Mouse (Mus musculus): Measurements from ENCODE around the gene Glt28d2. TPM values are rescaled to one million over a fixed set of nuclear protein-coding genes. Genes with fewer than 3 reads are reported as not detected.

Glt28d2 gene
- polyA plus RNA-seq, 1 experiment from 2014 or later, result 4.3 TPM

- 83% methylated on average over 3 of the region's 3 CpGs for WGBS
These were observed 32.3 kb downstream of the Glt28d2 start for GRCm38 (mm10) chr3:85855043-85855442.

GRCm38 (mm10) chr3:85854143-85854542 is 33.2 kb downstream of the Glt28d2 start:
- 89% methylated on average over 6 of the region's 6 CpGs for WGBS

More at GRCm38 (mm10) chr3:85855043-85855442, 32.3 kb downstream of the Glt28d2 start:
- H3K36me3 ChIP-seq (ENCODE audit: insufficient read depth, low read length), result no peaks in the 10 kb centered on the region
- no peaks in the 10 kb centered on the region for H3K9me3 ChIP-seq (ENCODE audit: low read length)
- DNase-seq (ENCODE audit: low spot score) (no peak), ATAC-seq (no peak)
- H3K4me3 ChIP-seq (ENCODE audit: low read depth, low read length), result no peak overlapping the region
- no peak for TF ChIP-seq CTCF (IDR thresholded peaks at IDR 0.05)
- no peak overlapping the region for H3K27ac ChIP-seq (ENCODE audit: low read length)
- no peaks in the 10 kb centered on the region for H3K27me3 ChIP-seq (replicated peaks; ENCODE audit: insufficient read depth, low read length)
- no peak overlapping the region for H3K9ac ChIP-seq (replicated peaks; ENCODE audit: low read depth)
- no peak overlapping the region for H3K4me2 ChIP-seq (replicated peaks; ENCODE audit: low read depth, low read length)
- no peaks in the 10 kb centered on the region; the same call in 1 of the 2 replicates for H3K4me1 ChIP-seq (ENCODE audit: insufficient read depth, low read depth, low read length)

GRCm38 (mm10) chr3:85853715-85854114 is 33.6 kb downstream of the Glt28d2 start:
- no peak overlapping the region for H3K4me3 ChIP-seq (ENCODE audit: low read depth, low read length)
- H3K27me3 ChIP-seq (replicated peaks; ENCODE audit: insufficient read depth, low read length), result no peaks in the 10 kb centered on the region
- no peaks in the 10 kb centered on the region; the same call in 1 of the 2 replicates for H3K4me1 ChIP-seq (ENCODE audit: insufficient read depth, low read depth, low read length)
- H3K4me2 ChIP-seq (replicated peaks; ENCODE audit: low read depth, low read length), result no peak overlapping the region
- TF ChIP-seq CTCF (IDR thresholded peaks at IDR 0.05), result no peak
- no peak for TF ChIP-seq EP300 (IDR thresholded peaks at IDR 0.05)
- 61% methylated on average over 4 of the region's 4 CpGs for WGBS
- no peaks in the 10 kb centered on the region for H3K36me3 ChIP-seq (ENCODE audit: insufficient read depth, low read length)
- no peak for ATAC-seq
- peak; percentile 11 for DNase-seq (ENCODE audit: low spot score)
- no peaks in the 10 kb centered on the region for H3K9me3 ChIP-seq (ENCODE audit: low read length)
- H3K27ac ChIP-seq (ENCODE audit: low read length), result no peak overlapping the region
- H3K9ac ChIP-seq (replicated peaks; ENCODE audit: low read depth), result no peak overlapping the region

More at GRCm38 (mm10) chr3:85854143-85854542, 33.2 kb downstream of the Glt28d2 start:
- H3K27me3 ChIP-seq (replicated peaks; ENCODE audit: insufficient read depth, low read length), result no peaks in the 10 kb centered on the region
- no peak overlapping the region for H3K4me3 ChIP-seq (ENCODE audit: low read depth, low read length)
- no peaks in the 10 kb centered on the region for H3K9me3 ChIP-seq (ENCODE audit: low read length)
- H3K9ac ChIP-seq (replicated peaks; ENCODE audit: low read depth), result no peak overlapping the region
- no peak for DNase-seq (ENCODE audit: low spot score)
- H3K4me2 ChIP-seq (replicated peaks; ENCODE audit: low read depth, low read length), result no peak overlapping the region
- H3K27ac ChIP-seq (ENCODE audit: low read length), result no peak overlapping the region
- no peak for ATAC-seq
- no peaks in the 10 kb centered on the region for H3K36me3 ChIP-seq (ENCODE audit: insufficient read depth, low read length)
- TF ChIP-seq CTCF (IDR thresholded peaks at IDR 0.05), result no peak
- no peak for TF ChIP-seq EP300 (IDR thresholded peaks at IDR 0.05)
- no peaks in the 10 kb centered on the region; the same call in 1 of the 2 replicates for H3K4me1 ChIP-seq (ENCODE audit: insufficient read depth, low read depth, low read length)

- Histone ChIP-seq H3K27ac (ENCODE audit: low read length) (no peak overlapping the region), H3K36me3 (ENCODE audit: insufficient read depth, low read length) (no peaks in the 10 kb centered on the region), H3K4me1 (ENCODE audit: insufficient read depth, low read depth, low read length) (no peaks in the 10 kb centered on the region), H3K9me3 (ENCODE audit: low read length) (no peaks in the 10 kb centered on the region), H3K4me3 (ENCODE audit: low read depth, low read length) (no peak overlapping the region), H3K27me3 (replicated peaks; ENCODE audit: insufficient read depth, low read length) (no peaks in the 10 kb centered on the region), H3K9ac (replicated peaks; ENCODE audit: low read depth) (no peak overlapping the region), H3K4me2 (replicated peaks; ENCODE audit: low read depth, low read length) (no peak overlapping the region)
- ATAC-seq (no peak), DNase-seq (ENCODE audit: low spot score) (peak; percentile 19)
- TF ChIP-seq EP300 (IDR thresholded peaks at IDR 0.05) (no peak), CTCF (IDR thresholded peaks at IDR 0.05) (no peak)
- 39% methylated on average over 1 of the region's 1 CpGs for WGBS
These were observed 37.2 kb downstream of the Glt28d2 start for GRCm38 (mm10) chr3:85850079-85850478.

GRCm38 (mm10) chr3:85846316-85846715 is 41.0 kb downstream of the Glt28d2 start:
- TF ChIP-seq CTCF (IDR thresholded peaks at IDR 0.05) (no peak), EP300 (IDR thresholded peaks at IDR 0.05) (no peak)
- H3K4me2 ChIP-seq (replicated peaks; ENCODE audit: low read depth, low read length), result no peak overlapping the region
- no peaks in the 10 kb centered on the region for H3K9me3 ChIP-seq (ENCODE audit: low read length)
- ATAC-seq (no peak), DNase-seq (ENCODE audit: low spot score) (no peak)
- no peak overlapping the region for H3K9ac ChIP-seq (replicated peaks; ENCODE audit: low read depth)
- no peak overlapping the region for H3K4me3 ChIP-seq (ENCODE audit: low read depth, low read length)
- no peak overlapping the region for H3K27ac ChIP-seq (ENCODE audit: low read length)
- 0 out of 2 replicates have a peak, but pooled peaks cover 6% of the 10 kb centered on the region for H3K4me1 ChIP-seq (ENCODE audit: insufficient read depth, low read depth, low read length)
- H3K27me3 ChIP-seq (replicated peaks; ENCODE audit: insufficient read depth, low read length), result no peaks in the 10 kb centered on the region
- WGBS, result 93% methylated on average over 1 of the region's 1 CpGs
- H3K36me3 ChIP-seq (ENCODE audit: insufficient read depth, low read length), result no peaks in the 10 kb centered on the region

- no peak overlapping the region for H3K27ac ChIP-seq (ENCODE audit: low read length)
- no peak overlapping the region for H3K4me2 ChIP-seq (replicated peaks; ENCODE audit: low read depth, low read length)
- WGBS, result 63% methylated on average over 6 of the region's 6 CpGs
- no peak overlapping the region for H3K4me3 ChIP-seq (ENCODE audit: low read depth, low read length)
- 0 out of 2 replicates have a peak, but pooled peaks cover 6% of the 10 kb centered on the region for H3K4me1 ChIP-seq (ENCODE audit: insufficient read depth, low read depth, low read length)
- no peaks in the 10 kb centered on the region for H3K9me3 ChIP-seq (ENCODE audit: low read length)
- no peak overlapping the region for H3K9ac ChIP-seq (replicated peaks; ENCODE audit: low read depth)
- no peaks in the 10 kb centered on the region for H3K36me3 ChIP-seq (ENCODE audit: insufficient read depth, low read length)
- DNase-seq (ENCODE audit: low spot score), result no peak
- TF ChIP-seq CTCF (IDR thresholded peaks at IDR 0.05) (no peak), EP300 (IDR thresholded peaks at IDR 0.05) (no peak)
- ATAC-seq, result no peak
- no peaks in the 10 kb centered on the region for H3K27me3 ChIP-seq (replicated peaks; ENCODE audit: insufficient read depth, low read length)
These were observed 42.0 kb downstream of the Glt28d2 start for GRCm38 (mm10) chr3:85845341-85845740.

GRCm38 (mm10) chr3:85842881-85843218 is 44.5 kb downstream of the Glt28d2 start:
- ATAC-seq (no peak), DNase-seq (ENCODE audit: low spot score) (peak; percentile 21)
- H3K36me3 ChIP-seq (ENCODE audit: insufficient read depth, low read length), result no peaks in the 10 kb centered on the region
- 0 out of 2 replicates have a peak overlapping the region, but pooled peaks have one; percentile 9 for H3K27ac ChIP-seq (ENCODE audit: low read length)
- H3K4me2 ChIP-seq (replicated peaks; ENCODE audit: low read depth, low read length), result no peak overlapping the region
- no peak overlapping the region for H3K9ac ChIP-seq (replicated peaks; ENCODE audit: low read depth)
- no peaks in the 10 kb centered on the region for H3K27me3 ChIP-seq (replicated peaks; ENCODE audit: insufficient read depth, low read length)
- no peaks in the 10 kb centered on the region for H3K9me3 ChIP-seq (ENCODE audit: low read length)
- TF ChIP-seq EP300 (IDR thresholded peaks at IDR 0.05) (no peak), CTCF (IDR thresholded peaks at IDR 0.05) (no peak)
- H3K4me3 ChIP-seq (ENCODE audit: low read depth, low read length), result no peak overlapping the region
- 0 out of 2 replicates have a peak, but pooled peaks cover 6% of the 10 kb centered on the region for H3K4me1 ChIP-seq (ENCODE audit: insufficient read depth, low read depth, low read length)

All from lung, postnatal 0 days (tissue).